Mouse (Mus musculus) embryo, embryonic 10.5 days (tissue): ENCODE results near the gene Lacc1.

ENCODE experiments used
- DNase-seq: peaks from one replicate; pipeline ENCODE4 v3.0.0-alpha.2; 2015; ENCODE audit warnings: low spot score

Gene Lacc1

DNA sequence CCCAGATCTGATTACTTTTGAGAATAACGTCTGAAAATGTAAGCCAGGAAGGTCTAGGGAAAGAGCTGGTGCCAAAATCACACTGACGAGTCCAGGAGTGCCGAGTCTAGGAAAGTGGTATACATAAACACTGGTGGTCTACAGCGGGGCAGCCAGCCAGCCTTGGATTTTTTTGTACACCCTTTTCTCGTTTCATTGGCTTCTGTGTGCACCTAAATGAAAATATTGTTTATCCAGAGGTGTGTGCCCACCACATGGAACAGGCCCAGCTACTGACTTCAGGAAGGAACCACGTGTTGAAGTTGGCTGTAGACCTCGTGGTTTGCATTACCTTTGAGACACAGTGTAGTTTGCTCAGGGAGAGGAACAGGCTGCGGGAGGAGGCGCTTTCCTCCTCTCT is 57.1 kb downstream of the Lacc1 start:
- DNase-seq = no peak
